In the genomic region with DNA sequence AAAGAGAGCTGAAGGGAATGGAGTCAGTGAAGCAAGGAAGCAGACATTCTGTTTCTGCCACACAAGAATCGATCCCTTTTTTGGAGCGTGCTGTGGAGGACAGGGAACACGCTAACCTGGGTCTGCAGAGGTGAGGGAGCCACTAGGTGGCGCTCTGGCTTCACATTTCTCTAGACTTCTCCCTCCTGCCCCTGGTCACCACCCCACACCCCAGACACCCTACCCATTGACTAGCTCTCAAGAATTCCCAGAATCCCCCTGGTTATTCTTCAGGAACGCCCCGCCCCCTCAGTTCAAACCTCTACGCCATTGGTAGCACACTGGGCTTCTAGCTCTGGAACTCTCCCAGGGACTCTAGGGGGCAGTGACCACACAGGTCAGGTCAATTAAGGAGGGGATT, we compare ENCODE assay signal across 8 mouse cellular contexts. TPM values are rescaled to one million over a fixed set of nuclear protein-coding genes. Genes with fewer than 3 reads are reported as not detected.
DNase-seq lines count a peak whose midpoint lies in the region; ATAC-seq lines count a peak whose summit lies in the region.

No protein-coding gene starts in this region.

- no peak overlapping the region for H3K4me2 ChIP-seq in lung, embryonic 16.5 days (ENCODE audit: low read depth, low read length)

- H3K27me3 ChIP-seq in lung, embryonic 16.5 days (ENCODE audit: control insufficient read depth, insufficient read depth, low read depth, low read length), result no peaks in the 10 kb centered on the region

- intact Hi-C loops in heart, postnatal 36 days (cut with DNase I), result loop anchor here (2.0 to 5.0 kb wide), 2 partner anchors 35 to 52 kb away; no protein-coding TSS in a partner anchor

- peak; percentile 63 for ATAC-seq in lung, embryonic 16.5 days (ENCODE audit: low read depth)

- H3K27ac ChIP-seq in lung, embryonic 16.5 days (ENCODE audit: low read length), result no peak overlapping the region

- no peaks in the 10 kb centered on the region for H3K36me3 ChIP-seq in lung, embryonic 16.5 days (ENCODE audit: control insufficient read depth, insufficient read depth, low read length)

- DNase-seq in NIH3T3 (ENCODE audit: low read depth), result peak; percentile 84
- peak; percentile 73 for DNase-seq in cerebellum, adult 8-10 months
- peak; percentile 74 for DNase-seq in forelimb bud, embryonic 11.5 days (ENCODE audit: low read depth, low spot score)
- DNase-seq in heart, postnatal 36 days, result peak; percentile 74 to 79
- peak; percentile 83 for DNase-seq in layer of hippocampus, adult 11-12 months (ENCODE audit: low spot score)
- peak; percentile 75 for DNase-seq in ovary, postnatal 36 days (ENCODE audit: low spot score)
- DNase-seq in thymus, postnatal 25 days, result peak; percentile 78

- H3K9ac ChIP-seq in lung, embryonic 16.5 days (ENCODE audit: low read length), result no peak overlapping the region

- peaks cover 23% of the 10 kb centered on the region for H3K4me1 ChIP-seq in lung, embryonic 16.5 days (replicated peaks; ENCODE audit: control insufficient read depth, insufficient read depth, low read length)

- H3K4me3 ChIP-seq in lung, embryonic 16.5 days (ENCODE audit: low read length), result no peak overlapping the region

- WGBS in lung, embryonic 16.5 days, result 53% methylated on average over 7 of the region's 7 CpGs

- no peaks in the 10 kb centered on the region for H3K9me3 ChIP-seq in lung, embryonic 16.5 days (ENCODE audit: control insufficient read depth, low read length)

RNA-seq across cellular contexts. Expression of a gene that starts 4.8 kb away (rescaled TPM):
- 1 to 10 TPM; 7.0 to 9.2 TPM for total RNA-seq in heart, postnatal 36 days (2021)
- 44.4 and 50.0 TPM in 2 replicates for polyA plus RNA-seq in lung, embryonic 16.5 days (2015; fragmentation: Nextera tagmentation; extraction: Ambion mirVana)

RNA-seq across cellular contexts. Expression of a gene that starts 13.0 kb away (rescaled TPM):
- 10 to 100 TPM; 57.0 to 58.0 TPM for total RNA-seq in heart, postnatal 36 days (2021)
- polyA plus RNA-seq in lung, embryonic 16.5 days (2015; fragmentation: Nextera tagmentation; extraction: Ambion mirVana), result 35.8 and 38.3 TPM in 2 replicates

RNA-seq across cellular contexts. Expression of a gene that starts 19.5 kb away (rescaled TPM):
- total RNA-seq in heart, postnatal 36 days (2021), result 10 to 100 TPM; 13.8 to 16.6 TPM
- polyA plus RNA-seq in lung, embryonic 16.5 days (2015; fragmentation: Nextera tagmentation; extraction: Ambion mirVana), result 31.5 and 33.3 TPM in 2 replicates

RNA-seq across cellular contexts. Expression of a gene that starts 31.3 kb away (rescaled TPM):
- 10 to 100 TPM; 34.1 to 36.6 TPM for total RNA-seq in heart, postnatal 36 days (2021)
- polyA plus RNA-seq in lung, embryonic 16.5 days (2015; fragmentation: Nextera tagmentation; extraction: Ambion mirVana), result 110 and 114 TPM in 2 replicates

RNA-seq across cellular contexts. Expression of a gene that starts 31.4 kb away (rescaled TPM):
- total RNA-seq in heart, postnatal 36 days (2021), result 1 to 10 TPM; 5.1 to 5.4 TPM
- 490 and 518 TPM in 2 replicates for polyA plus RNA-seq in lung, embryonic 16.5 days (2015; fragmentation: Nextera tagmentation; extraction: Ambion mirVana)
